8 mouse cellular contexts compared by ENCODE assay signal in the genomic region with DNA sequence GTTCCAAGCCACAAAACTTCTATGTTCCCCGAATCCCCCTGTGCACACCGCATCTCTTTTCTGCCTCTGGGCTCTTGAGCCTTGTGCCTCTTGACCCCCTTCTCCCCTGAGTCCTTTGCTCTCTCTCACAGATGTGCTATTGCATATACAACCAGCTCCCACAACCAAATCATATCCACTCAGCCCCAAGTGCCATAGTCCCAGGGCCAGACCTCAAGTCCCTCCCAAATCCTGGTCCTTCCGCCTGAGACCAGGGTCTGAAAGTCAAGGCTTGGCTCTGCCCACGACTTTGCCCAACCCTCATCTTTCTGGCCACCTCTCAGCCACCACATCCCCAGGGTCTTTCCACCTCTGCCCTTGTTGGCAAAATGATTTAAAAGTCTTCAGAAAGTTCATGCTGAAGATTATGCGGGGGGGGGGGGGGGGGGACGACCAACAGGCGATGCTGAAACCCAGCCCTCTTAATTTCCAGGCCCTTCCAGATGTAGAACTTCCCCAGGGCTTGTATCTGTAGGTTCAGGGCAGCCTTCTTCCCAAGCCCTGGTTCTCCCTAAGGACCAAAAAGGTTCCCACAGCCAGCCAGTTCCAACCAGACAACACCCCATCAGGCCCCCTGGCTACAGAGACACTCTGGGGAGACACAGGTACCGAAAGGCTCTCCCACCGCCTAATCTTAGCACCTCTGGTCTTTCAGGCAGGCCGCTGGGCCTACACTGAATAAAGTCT. TPM values are rescaled to one million over a fixed set of nuclear protein-coding genes. Genes with fewer than 3 reads are reported as not detected.
DNase-seq lines count a peak whose midpoint lies in the region; ATAC-seq and TF ChIP-seq lines count a peak whose summit lies in the region.

No protein-coding gene starts in this region.

- H3K27me3 ChIP-seq in embryonic facial prominence, embryonic 12.5 days: no peaks in the 10 kb centered on the region
- no peaks in the 10 kb centered on the region for H3K27me3 ChIP-seq in hindbrain, embryonic 14.5 days (ENCODE audit: control insufficient read depth, insufficient read depth, low read length)
- H3K27me3 ChIP-seq in liver, postnatal 0 days (ENCODE audit: insufficient read depth, low read length): no peaks in the 10 kb centered on the region

- no peaks in the 10 kb centered on the region for H3K9me3 ChIP-seq in embryonic facial prominence, embryonic 12.5 days
- no peaks in the 10 kb centered on the region for H3K9me3 ChIP-seq in hindbrain, embryonic 14.5 days (ENCODE audit: control insufficient read depth, low read length)
- H3K9me3 ChIP-seq in liver, postnatal 0 days (ENCODE audit: low read length): no peaks in the 10 kb centered on the region

- TF ChIP-seq CTCF in lung, adult 2 months (IDR thresholded peaks at IDR 0.05; ENCODE audit: insufficient read depth, low read length): no peak
- no peak for TF ChIP-seq CTCF in liver, postnatal 0 days (IDR thresholded peaks at IDR 0.05; ENCODE audit: low read depth)

- peak overlapping the region; percentile 96 for H3K4me2 ChIP-seq in embryonic facial prominence, embryonic 12.5 days (replicated peaks)
- peak overlapping the region; percentile 95 for H3K4me2 ChIP-seq in hindbrain, embryonic 14.5 days (replicated peaks)
- H3K4me2 ChIP-seq in liver, postnatal 0 days (ENCODE audit: low read depth, low read length): peak overlapping the region; percentile 95

- H3K36me3 ChIP-seq in embryonic facial prominence, embryonic 12.5 days: peaks cover 15% of the 10 kb centered on the region
- H3K36me3 ChIP-seq in hindbrain, embryonic 14.5 days (replicated peaks; ENCODE audit: control insufficient read depth, insufficient read depth): peaks cover 18% of the 10 kb centered on the region
- peaks cover 6% of the 10 kb centered on the region for H3K36me3 ChIP-seq in liver, postnatal 0 days (replicated peaks; ENCODE audit: insufficient read depth, low read length)

- peak overlapping the region; percentile 77 for H3K27ac ChIP-seq in embryonic facial prominence, embryonic 12.5 days
- H3K27ac ChIP-seq in hindbrain, embryonic 14.5 days: peak overlapping the region; percentile 77; the same call in 1 of the 2 replicates
- H3K27ac ChIP-seq in liver, postnatal 0 days (ENCODE audit: low read depth): peak overlapping the region; percentile 84

- TF ChIP-seq POLR2A in lung, adult 2 months (IDR thresholded peaks at IDR 0.05; ENCODE audit: borderline replicate concordance, extremely low read depth, low read depth, low read length): no peak

- peak overlapping the region; percentile 63 for H3K4me3 ChIP-seq in lung, adult 2 months (replicated peaks; ENCODE audit: extremely low read depth, low read depth, low read length)
- peak overlapping the region; percentile 71 for H3K4me3 ChIP-seq in embryonic facial prominence, embryonic 12.5 days
- peak overlapping the region; percentile 57 for H3K4me3 ChIP-seq in hindbrain, embryonic 14.5 days (replicated peaks; ENCODE audit: low read length)
- H3K4me3 ChIP-seq in liver, postnatal 0 days (ENCODE audit: low read depth, low read length): peak overlapping the region; percentile 89

- peaks cover 6% of the 10 kb centered on the region; the same call in 1 of the 2 replicates for H3K4me1 ChIP-seq in lung, adult 2 months (ENCODE audit: control insufficient read depth, insufficient read depth, low read length)
- H3K4me1 ChIP-seq in embryonic facial prominence, embryonic 12.5 days: peaks cover 31% of the 10 kb centered on the region
- peaks cover 25% of the 10 kb centered on the region for H3K4me1 ChIP-seq in hindbrain, embryonic 14.5 days (replicated peaks; ENCODE audit: control insufficient read depth, insufficient read depth, low read length)
- peaks cover 44% of the 10 kb centered on the region for H3K4me1 ChIP-seq in liver, postnatal 0 days (ENCODE audit: insufficient read depth)

- H3K9ac ChIP-seq in embryonic facial prominence, embryonic 12.5 days: peak overlapping the region; percentile 94
- peak overlapping the region; percentile 89 for H3K9ac ChIP-seq in hindbrain, embryonic 14.5 days
- peak overlapping the region; percentile 90 for H3K9ac ChIP-seq in liver, postnatal 0 days (replicated peaks)

- ATAC-seq in embryonic facial prominence, embryonic 12.5 days (ENCODE audit: insufficient number of reproducible peaks, insufficient read depth, low FRiP score, low TSS enrichment): no peak
- ATAC-seq in hindbrain, embryonic 14.5 days (ENCODE audit: low FRiP score): 0 out of 2 replicates have a peak, but pooled peaks have one; percentile 1
- no peak for ATAC-seq in liver, postnatal 0 days
- ATAC-seq in CD4-positive, CD25-positive, alpha-beta regulatory T cell, adult 4 months: no peak

- no peak for DNase-seq in lung, adult 2 months
- no peak for DNase-seq in lung, postnatal 36 days
- DNase-seq in hindbrain, embryonic 14.5 days (ENCODE audit: low spot score): no peak
- DNase-seq in liver, postnatal 0 days: no peak
- no peak for DNase-seq in layer of hippocampus, adult 11-12 months (ENCODE audit: low spot score)
- no peak for DNase-seq in natural killer cell, adult 2 months (ENCODE audit: low spot score in 2 of 2)

- no peak for TF ChIP-seq EP300 in liver, postnatal 0 days (IDR thresholded peaks at IDR 0.05; ENCODE audit: low read depth)

- 9% methylated on average over 10 of the region's 10 CpGs for WGBS in lung, adult 2 months
- WGBS in embryonic facial prominence, embryonic 12.5 days: 3% methylated on average over 10 of the region's 10 CpGs
- 10% methylated on average over 8 of the region's 10 CpGs for WGBS in hindbrain, embryonic 14.5 days
- WGBS in liver, postnatal 0 days (ENCODE audit: insufficient replicate concordance): 31% methylated on average over 7 of the region's 10 CpGs

RNA-seq across cellular contexts. Expression of a gene that starts 1.7 kb away (rescaled TPM):
- 52.3 and 62.8 TPM in 2 replicates for polyA plus RNA-seq in lung, adult 2 months (2012; rRNA removed)
- 18.7 and 22.2 TPM in 2 replicates for polyA plus RNA-seq in embryonic facial prominence, embryonic 12.5 days (2016; fragmentation: Nextera tagmentation; extraction: Ambion mirVana)
- 8.4 and 11.0 TPM in 2 replicates for polyA plus RNA-seq in hindbrain, embryonic 14.5 days (2014; fragmentation: Nextera tagmentation; extraction: Ambion mirVana)
- polyA plus RNA-seq in liver, postnatal 0 days (2015; fragmentation: Nextera tagmentation; extraction: Ambion mirVana): 5.3 and 7.7 TPM in 2 replicates
- 1 to 10 TPM; 1.1 to 1.5 TPM for polyA plus RNA-seq in CD4-positive, CD25-positive, alpha-beta regulatory T cell, adult 4 months (2017; shearing (Covaris generic))

RNA-seq across cellular contexts. Expression of a gene that starts 22.4 kb away (rescaled TPM):
- polyA plus RNA-seq in lung, adult 2 months (2012; rRNA removed): 34.1 and 37.1 TPM in 2 replicates
- polyA plus RNA-seq in embryonic facial prominence, embryonic 12.5 days (2016; fragmentation: Nextera tagmentation; extraction: Ambion mirVana): 64.5 and 72.8 TPM in 2 replicates
- polyA plus RNA-seq in hindbrain, embryonic 14.5 days (2014; fragmentation: Nextera tagmentation; extraction: Ambion mirVana): 98.3 and 101 TPM in 2 replicates
- polyA plus RNA-seq in liver, postnatal 0 days (2015; fragmentation: Nextera tagmentation; extraction: Ambion mirVana): 0.38 and 0.58 TPM in 2 replicates
- not detected for polyA plus RNA-seq in CD4-positive, CD25-positive, alpha-beta regulatory T cell, adult 4 months (2017; shearing (Covaris generic))

RNA-seq across cellular contexts. Expression of a gene that starts 37.4 kb away (rescaled TPM):
- not detected in 2 replicates for polyA plus RNA-seq in lung, adult 2 months (2012; rRNA removed)
- polyA plus RNA-seq in embryonic facial prominence, embryonic 12.5 days (2016; fragmentation: Nextera tagmentation; extraction: Ambion mirVana): not detected in 2 replicates
- not detected in 2 replicates for polyA plus RNA-seq in hindbrain, embryonic 14.5 days (2014; fragmentation: Nextera tagmentation; extraction: Ambion mirVana)
- not detected in 2 replicates for polyA plus RNA-seq in liver, postnatal 0 days (2015; fragmentation: Nextera tagmentation; extraction: Ambion mirVana)
- polyA plus RNA-seq in CD4-positive, CD25-positive, alpha-beta regulatory T cell, adult 4 months (2017; shearing (Covaris generic)): not detected

RNA-seq across cellular contexts. Expression of a gene that starts 37.5 kb away (rescaled TPM):
- 10.4 and 13.0 TPM in 2 replicates for polyA plus RNA-seq in lung, adult 2 months (2012; rRNA removed)
- 58.0 and 58.9 TPM in 2 replicates for polyA plus RNA-seq in embryonic facial prominence, embryonic 12.5 days (2016; fragmentation: Nextera tagmentation; extraction: Ambion mirVana)
- polyA plus RNA-seq in hindbrain, embryonic 14.5 days (2014; fragmentation: Nextera tagmentation; extraction: Ambion mirVana): 59.8 and 65.1 TPM in 2 replicates
- 14.9 and 17.0 TPM in 2 replicates for polyA plus RNA-seq in liver, postnatal 0 days (2015; fragmentation: Nextera tagmentation; extraction: Ambion mirVana)
- polyA plus RNA-seq in CD4-positive, CD25-positive, alpha-beta regulatory T cell, adult 4 months (2017; shearing (Covaris generic)): 100 to 1,000 TPM; 103 to 104 TPM

RNA-seq across cellular contexts. Expression of a gene that starts 54.5 kb away (rescaled TPM):
- polyA plus RNA-seq in lung, adult 2 months (2012; rRNA removed): 28.4 and 38.9 TPM in 2 replicates
- polyA plus RNA-seq in embryonic facial prominence, embryonic 12.5 days (2016; fragmentation: Nextera tagmentation; extraction: Ambion mirVana): 28.8 and 29.8 TPM in 2 replicates
- polyA plus RNA-seq in hindbrain, embryonic 14.5 days (2014; fragmentation: Nextera tagmentation; extraction: Ambion mirVana): 22.5 and 24.2 TPM in 2 replicates
- 4.7 and 9.2 TPM in 2 replicates for polyA plus RNA-seq in liver, postnatal 0 days (2015; fragmentation: Nextera tagmentation; extraction: Ambion mirVana)
- polyA plus RNA-seq in CD4-positive, CD25-positive, alpha-beta regulatory T cell, adult 4 months (2017; shearing (Covaris generic)): 10 to 100 TPM; 29.4 to 29.8 TPM

Comparison
In these comparisons a context has a peak if more than half of its experiments do, and no peak if none do; other contexts are left out.
1. RNA of a gene that starts 22.4 kb away (polyA plus RNA-seq): 98.3 to 101 TPM in hindbrain, embryonic 14.5 days, 64.5 to 72.8 TPM in embryonic facial prominence, embryonic 12.5 days and 34.1 to 37.1 TPM in lung, adult 2 months; 0.38 to 0.58 TPM in liver, postnatal 0 days and not detected in CD4-positive, CD25-positive, alpha-beta regulatory T cell, adult 4 months; every median in the first group is over 10 times any median in the second.
2. Peak in every context shown above with its lines, with median percentiles within 50 percentile points of each other: H3K4me3 ChIP-seq, H3K27ac ChIP-seq, H3K4me2 ChIP-seq and H3K9ac ChIP-seq.